Mouse (Mus musculus) embryo, embryonic 10 days (tissue): ENCODE measurements at regions not wholly inside any gene's neighbourhood (a gene's known extent, or its start where the extent isn't known, plus 50 kb on each side); places are given as distances from the start of the nearest gene placed in this dataset.

Source experiments
- DNase-seq: peaks from one replicate; pipeline ENCODE4 v3.0.0-alpha.2; 2015; ENCODE audit warnings: low spot score

GRCm38 (mm10) chr15:45171605-45172004 lies 5037.4 kb downstream of the 9330182O14Rik start:
- no peak for DNase-seq

- no peak for DNase-seq
Measured at GRCm38 (mm10) chr15:45178341-45178740, 5044.2 kb downstream of the 9330182O14Rik start.

- DNase-seq = peak; percentile 8
Measured at GRCm38 (mm10) chr15:45180173-45180572, 5046.0 kb downstream of the 9330182O14Rik start.
